Mouse (Mus musculus) left cerebral cortex, postnatal 25 days (tissue): ENCODE results near the gene Grin3b. TPM values are rescaled to one million over a fixed set of nuclear protein-coding genes. Genes with fewer than 3 reads are reported as not detected.
A peak's percentile ranks its signal among the peaks of the same experiment; 100 is the strongest.

Experiments used
- DNase-seq, 2 experiments: peaks; one replicate each; pipeline ENCODE4 v3.0.0; 2022; ENCODE audit warnings: low spot score in 2 of 2, mixed read lengths in 1 of 2
- intact Hi-C: fragments of 180-260 bp; cut with DNase I; formaldehyde crosslinking; loops from one replicate; pipeline ENCODE4 v1.15.1; 2025
- total RNA-seq, 2 experiments: library from RNA; stranded (reverse); gene quantifications; 2 replicates each; pipeline ENCODE4 v1.2.3; 2021

Gene Grin3b
- under 1 TPM; 0.14 to 0.23 TPM for total RNA-seq

DNA sequence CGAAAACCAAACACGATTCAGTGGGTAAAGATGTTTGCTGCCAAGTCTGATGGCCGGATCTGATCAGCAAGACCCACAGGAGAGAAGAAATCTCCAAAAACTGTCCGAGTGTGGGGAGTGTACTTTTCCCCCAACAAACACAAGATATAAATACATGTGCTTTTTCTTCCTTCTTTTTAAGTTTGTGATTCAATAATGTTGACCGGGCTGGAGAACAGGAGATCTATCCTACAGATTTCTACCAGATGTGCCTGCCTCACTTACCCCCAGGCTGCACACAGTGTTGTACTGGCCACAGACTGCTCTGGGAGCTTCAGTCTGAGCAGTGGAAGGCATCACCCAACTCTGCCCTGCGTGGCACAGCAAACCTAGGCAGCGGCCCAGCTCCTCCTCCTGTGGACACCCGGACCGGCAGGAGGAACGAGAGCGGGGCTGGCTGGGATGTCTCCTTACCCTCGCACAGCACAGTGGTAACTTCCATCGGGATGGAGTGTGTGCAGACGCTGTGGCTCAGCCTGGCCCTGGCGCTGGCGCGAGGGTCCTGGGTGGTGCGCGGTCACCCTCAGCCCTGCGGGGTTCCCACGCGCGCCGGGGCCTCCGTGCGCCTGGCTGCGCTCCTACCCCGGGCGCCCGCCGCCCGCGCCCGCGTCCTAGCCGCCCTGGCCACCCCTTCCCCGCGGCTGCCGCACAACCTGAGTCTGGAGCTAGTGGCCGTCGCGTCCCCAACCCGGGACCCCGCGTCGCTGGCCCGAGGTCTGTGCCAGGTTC is at the start of gene Grin3b:
Gene Grin3b, plus strand, starts transcription at position 301 of the 768 bp plus-strand sequence.
- DNase-seq: no peak
- intact Hi-C loops: no loop called here

DNA sequence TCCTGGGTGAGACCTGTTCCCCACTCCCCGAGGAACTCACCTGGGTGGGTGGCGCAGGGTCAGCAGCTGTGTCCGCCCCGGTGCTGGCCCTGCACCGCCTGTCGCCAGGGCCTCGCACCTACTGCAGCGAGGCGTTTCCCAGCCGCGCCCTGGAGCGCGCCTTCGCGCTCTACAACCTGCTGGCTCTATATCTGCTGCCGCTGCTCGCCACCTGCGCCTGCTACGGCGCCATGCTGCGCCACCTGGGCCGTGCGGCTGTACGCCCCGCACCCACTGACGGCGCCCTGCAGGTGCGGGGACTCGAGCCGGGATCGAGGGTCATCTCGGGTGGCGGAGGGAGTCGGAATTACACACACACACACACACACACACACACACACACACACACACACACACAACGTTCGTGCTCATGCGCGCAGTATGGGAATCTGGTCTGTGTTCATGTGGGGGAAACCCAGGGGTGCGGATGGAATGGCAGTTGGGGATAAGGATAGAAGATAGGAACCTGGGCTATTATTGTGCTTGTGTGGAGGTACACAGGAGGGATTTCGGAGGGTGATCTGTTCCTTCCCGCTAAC is 49.5 kb upstream of the Grin3b start, which contains the start of gene R3hdm4:
Gene R3hdm4, minus strand, starts transcription at position 251 of the 578 bp plus-strand sequence.
- intact Hi-C loops: no loop called here

DNA sequence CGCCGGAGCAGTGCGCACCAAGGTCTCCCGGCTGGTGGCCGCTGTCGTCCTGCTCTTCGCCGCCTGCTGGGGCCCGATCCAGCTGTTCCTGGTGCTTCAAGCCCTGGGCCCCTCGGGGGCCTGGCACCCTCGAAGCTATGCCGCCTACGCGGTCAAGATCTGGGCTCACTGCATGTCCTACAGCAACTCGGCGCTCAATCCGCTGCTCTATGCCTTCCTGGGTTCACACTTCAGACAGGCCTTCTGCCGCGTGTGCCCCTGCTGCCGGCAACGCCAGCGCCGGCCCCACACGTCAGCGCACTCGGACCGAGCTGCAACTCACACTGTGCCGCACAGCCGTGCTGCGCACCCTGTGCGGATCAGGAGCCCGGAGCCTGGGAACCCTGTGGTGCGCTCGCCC is 48.9 kb upstream of the Grin3b start:
- intact Hi-C loops: no loop called here
- no peak for DNase-seq

More for the DNA sequence above, 49.5 kb upstream of the Grin3b start, which contains the start of gene R3hdm4:
- DNase-seq: no peak

DNA sequence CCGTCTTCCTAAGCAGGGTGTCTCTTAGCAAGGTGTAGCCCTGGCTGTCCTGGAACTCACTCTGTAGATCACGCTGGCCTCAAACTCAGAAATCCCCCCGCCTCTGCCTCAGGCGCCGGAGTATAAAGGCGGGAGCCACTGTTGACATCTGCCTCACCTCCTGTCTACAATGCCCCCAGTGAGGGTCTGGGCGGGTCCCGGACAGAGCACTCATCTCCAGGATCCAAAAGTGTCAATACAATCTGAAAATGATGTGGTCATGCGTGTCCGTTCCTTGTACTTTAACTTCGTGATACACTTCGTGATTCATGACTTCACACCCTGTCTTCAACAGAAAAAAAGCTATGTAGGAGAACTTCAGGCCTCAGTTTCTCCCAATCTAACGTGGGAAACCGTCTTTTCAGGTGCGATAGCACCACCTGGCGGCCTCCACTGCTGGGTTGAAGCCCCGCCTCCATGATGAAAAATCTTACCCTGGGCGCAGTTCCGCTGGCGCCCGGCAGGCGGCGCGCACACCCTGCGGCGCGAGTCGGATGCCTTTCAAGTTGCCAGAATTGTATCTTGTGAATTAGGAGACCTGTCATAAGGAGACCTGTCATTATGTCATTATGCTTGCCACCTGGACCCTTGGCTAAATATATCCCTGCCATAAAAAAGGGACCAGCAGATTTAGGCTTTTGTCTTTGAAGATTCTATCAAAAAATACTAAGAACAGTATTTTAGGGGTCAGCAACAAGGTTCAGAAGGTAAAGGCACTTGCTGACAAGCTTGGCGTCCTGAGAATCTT is 45.3 kb upstream of the Grin3b start:
- intact Hi-C loops: loop anchor here (1.0 to 2.0 kb wide), 4 partner anchors 32 to 90 kb away; no protein-coding TSS in a partner anchor
- DNase-seq: peak; percentile 95 to 96

GRCm38 (mm10) chr10:79925785-79926490 is 44.6 kb upstream of the Grin3b start:
- intact Hi-C loops: loop anchor here (1.0 to 2.0 kb wide), 4 partner anchors 32 to 91 kb away; no protein-coding TSS in a partner anchor

DNA sequence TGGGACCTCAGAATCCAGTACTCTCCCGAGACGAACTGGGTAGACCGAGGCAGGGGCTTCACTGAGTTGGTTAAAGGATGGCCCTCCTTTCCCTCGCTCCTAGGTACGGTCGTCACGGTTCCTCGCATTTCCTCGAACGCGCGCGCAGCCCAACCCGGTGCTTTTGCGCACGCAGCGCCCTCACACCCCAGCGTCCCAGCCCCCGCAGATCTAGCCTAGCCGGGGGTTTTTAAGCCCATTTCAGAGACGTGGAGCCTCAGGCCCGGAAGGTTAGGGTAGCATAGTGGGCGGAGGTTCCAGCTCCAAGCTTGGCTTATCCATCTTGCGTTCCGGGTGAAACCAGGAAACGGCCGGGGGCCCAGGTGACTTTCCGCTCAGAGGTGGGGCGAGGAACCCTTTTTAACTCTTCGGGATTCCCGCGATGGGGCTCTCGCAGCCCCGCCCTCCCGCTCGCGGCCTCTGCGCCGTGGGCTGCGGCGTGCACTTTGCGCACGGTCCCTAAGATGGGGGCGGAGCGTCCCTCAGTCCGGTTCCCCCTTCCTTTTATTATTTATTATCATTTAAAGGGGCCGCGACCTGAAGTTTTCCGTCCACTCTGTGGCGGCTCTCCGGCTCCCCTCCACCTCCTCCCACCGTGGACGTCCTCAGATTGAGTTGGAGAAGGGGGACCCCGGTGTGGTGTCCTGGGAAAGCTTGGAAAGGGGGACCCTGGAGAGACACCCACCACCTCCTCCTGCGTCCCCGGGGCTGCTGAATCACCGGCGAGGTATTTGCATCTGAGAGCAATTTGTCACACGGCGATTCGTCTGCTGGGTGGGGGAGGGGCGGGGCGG is 43.8 kb upstream of the Grin3b start, which contains the start of gene Arid3a:
Gene Arid3a, plus strand, starts transcription at position 553 of the 833 bp plus-strand sequence.
- intact Hi-C loops: no loop called here
- DNase-seq: peak; percentile 88 to 90

More at GRCm38 (mm10) chr10:79925785-79926490, 44.6 kb upstream of the Grin3b start:
- DNase-seq: no peak

DNA sequence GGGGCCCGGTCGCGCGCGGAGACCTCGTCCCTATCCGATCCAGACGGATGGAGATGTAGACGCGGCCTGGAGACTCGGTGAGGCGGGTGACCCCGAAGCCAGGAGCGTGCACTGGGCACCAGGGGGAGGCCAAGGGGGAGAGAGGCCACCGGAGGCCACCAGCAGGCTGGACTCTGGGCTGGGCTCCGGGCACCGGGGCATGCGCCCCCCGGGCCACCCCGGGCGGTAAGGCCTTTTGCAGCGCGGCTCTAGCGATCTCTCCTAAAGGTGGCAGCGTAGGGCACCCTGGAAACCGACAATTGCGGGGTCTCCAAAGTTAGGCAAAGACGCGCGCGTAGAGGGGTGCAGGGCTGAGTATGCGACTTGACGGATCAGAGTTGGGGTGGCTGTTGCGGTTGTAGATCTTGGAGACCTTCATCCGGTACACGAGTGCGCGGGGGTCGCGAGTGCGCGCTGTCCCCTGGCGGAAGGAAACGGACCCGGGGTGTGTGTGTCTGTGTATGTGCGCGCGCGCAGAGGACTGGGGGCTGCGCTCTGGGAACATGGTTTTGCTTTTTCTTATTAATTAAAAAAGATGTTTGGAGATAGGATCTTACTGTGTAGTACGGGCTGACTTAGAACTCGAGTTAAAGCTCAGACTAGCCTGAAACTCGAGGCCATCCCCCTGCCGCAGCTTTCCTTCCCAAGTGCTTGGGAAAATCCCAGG is 43.0 kb upstream of the Grin3b start:
- intact Hi-C loops: no loop called here

DNA sequence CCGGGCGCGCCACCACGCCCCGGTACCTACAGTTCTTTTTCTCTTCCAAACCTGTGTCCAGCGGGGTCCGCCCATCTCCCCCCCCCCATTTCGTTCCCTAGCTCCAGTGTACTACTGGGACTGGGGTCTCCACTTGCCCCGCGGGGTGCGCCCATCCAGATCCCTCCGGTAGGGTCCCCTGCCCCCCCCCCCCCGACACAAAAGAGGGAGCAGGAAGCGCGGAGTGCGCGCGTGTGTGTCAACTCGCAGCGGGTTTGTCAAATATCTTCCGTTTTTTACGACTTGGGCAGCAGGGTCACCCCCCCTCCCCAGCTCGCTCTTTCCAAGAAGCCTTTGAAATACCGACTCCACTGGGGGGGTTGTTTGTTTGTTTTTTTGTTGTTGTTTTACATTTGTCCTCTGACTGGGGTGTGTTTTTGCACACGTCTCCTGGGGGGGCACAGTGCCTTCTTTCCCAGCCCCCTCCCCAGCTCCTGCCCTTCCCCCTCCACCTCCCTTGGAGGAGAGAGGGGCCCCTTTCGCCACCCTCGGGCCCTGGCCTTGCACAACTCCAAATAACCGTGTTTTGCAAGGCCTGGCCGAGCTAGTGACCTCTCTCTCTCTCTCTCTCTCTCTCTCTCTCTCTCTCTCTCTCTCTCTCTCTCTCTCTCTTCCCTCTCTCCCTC is 42.4 kb upstream of the Grin3b start:
- intact Hi-C loops: no loop called here
- no peak for DNase-seq

More for the DNA sequence above, 43.0 kb upstream of the Grin3b start:
- DNase-seq: peak; percentile 61 to 62

GRCm38 (mm10) chr10:79928907-79929701 is 41.4 kb upstream of the Grin3b start:
- intact Hi-C loops: no loop called here
- no peak for DNase-seq

DNA sequence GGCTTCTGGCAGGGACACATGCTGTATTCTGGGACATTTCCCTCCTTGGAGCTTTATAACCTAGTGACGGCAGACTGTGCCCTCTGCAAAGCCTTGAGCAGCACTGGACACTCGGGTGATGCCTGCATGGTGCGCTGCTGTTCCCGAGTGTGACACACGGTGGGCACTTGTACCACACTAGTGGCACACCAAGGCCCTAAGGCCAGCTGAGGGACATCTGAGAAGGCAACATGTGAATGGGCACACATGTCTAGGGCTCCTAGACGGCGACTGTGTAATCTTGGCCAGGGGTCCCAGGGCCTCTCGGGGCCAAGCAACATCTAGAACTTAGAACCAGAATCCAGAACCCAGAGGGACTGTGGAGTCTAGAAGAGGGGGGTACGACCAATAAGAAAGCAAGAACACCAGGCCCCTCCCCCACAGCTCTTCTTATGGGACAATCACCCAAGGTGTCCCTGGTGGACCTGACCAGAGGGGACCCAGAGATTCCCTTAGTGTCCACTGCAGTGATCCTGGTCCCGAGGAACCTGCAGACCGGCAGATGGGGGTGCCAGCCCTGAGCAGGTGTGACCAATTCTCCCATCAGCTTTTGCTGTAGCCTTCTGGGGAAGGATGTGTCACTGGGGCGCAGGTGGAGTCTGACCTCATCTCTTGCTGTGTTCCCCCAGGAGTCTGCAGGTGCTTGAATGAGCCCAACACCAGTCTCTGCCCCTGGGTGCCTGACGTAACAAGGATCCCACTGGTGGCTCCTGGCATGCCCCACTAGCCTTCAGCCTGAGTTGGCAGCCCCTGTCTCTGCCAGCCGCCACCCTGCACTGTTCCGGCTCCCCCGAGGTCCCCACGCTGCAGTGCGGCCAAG is 40.3 kb upstream of the Grin3b start:
- intact Hi-C loops: no loop called here

GRCm38 (mm10) chr10:79930826-79931186 is 39.7 kb upstream of the Grin3b start:
- intact Hi-C loops: no loop called here
- DNase-seq: no peak

More for the DNA sequence above, 40.3 kb upstream of the Grin3b start:
- DNase-seq: no peak

- intact Hi-C loops: no loop called here
- no peak for DNase-seq
These were observed 38.7 kb upstream of the Grin3b start for GRCm38 (mm10) chr10:79931797-79932196.

- DNase-seq: no peak
- intact Hi-C loops: no loop called here
These were observed 37.8 kb upstream of the Grin3b start for GRCm38 (mm10) chr10:79932736-79933135.

- DNase-seq: no peak
- intact Hi-C loops: no loop called here
These were observed 37.3 kb upstream of the Grin3b start for GRCm38 (mm10) chr10:79933145-79933679.

DNA sequence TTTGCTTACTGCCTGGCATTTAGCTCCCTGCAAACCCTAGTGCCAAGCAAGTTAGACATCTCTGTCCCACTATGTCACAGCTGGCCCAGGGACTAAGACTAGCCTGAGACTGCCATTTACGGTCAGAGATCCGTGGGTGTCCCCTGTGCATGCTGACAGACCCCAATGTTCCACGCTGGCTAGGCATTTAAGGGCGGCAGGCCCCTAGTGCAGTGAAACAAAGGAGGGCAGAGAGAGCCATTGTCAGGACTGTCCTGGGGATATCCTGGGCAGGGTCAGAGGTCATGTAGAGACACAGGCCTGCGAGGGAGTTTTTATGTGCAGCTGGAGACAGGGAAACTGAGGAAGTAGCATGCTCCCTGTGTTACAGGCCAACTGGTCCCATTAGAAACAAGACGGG is 36.7 kb upstream of the Grin3b start:
- no peak for DNase-seq
- intact Hi-C loops: no loop called here
